Comparison of ENCODE assay signal across 7 mouse cellular contexts in the genomic region with DNA sequence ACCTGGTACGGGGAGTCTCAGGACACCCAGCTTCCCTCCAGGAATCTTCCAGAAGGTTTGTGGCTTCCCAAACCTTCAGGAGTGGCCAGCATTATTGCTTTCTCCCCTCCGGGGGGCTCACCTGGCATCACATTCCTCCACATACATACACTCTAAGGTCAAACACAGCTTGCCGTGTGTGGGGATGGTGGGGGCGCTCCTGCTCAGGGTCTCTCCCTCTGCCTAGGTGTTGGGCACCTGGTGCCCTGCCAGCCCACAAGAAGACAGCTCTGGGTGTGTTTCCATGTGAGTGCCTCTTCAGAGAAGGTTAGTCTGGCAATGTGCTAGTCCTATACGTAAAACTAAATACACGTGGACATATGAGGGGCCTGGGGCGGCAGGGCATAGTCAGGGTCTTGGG. TPM values are rescaled to one million over a fixed set of nuclear protein-coding genes. Genes with fewer than 3 reads are reported as not detected.
DNase-seq lines count a peak whose midpoint lies in the region; ATAC-seq lines count a peak whose summit lies in the region.

No protein-coding gene starts in this region.

- peaks cover 70% of the 10 kb centered on the region for H3K27me3 ChIP-seq in megakaryocyte, embryonic 14.5 days (replicated peaks)
- H3K27me3 ChIP-seq in hindbrain, embryonic 10.5 days (ENCODE audit: insufficient read depth, poor library complexity, severe bottlenecking) = peaks cover 66% of the 10 kb centered on the region

- 0 out of 2 replicates have a peak, but pooled peaks cover 3% of the 10 kb centered on the region for H3K9me3 ChIP-seq in megakaryocyte, embryonic 14.5 days
- no peaks in the 10 kb centered on the region for H3K9me3 ChIP-seq in hindbrain, embryonic 10.5 days

- peaks cover 27% of the 10 kb centered on the region for H3K4me1 ChIP-seq in megakaryocyte, embryonic 14.5 days
- H3K4me1 ChIP-seq in hindbrain, embryonic 10.5 days (replicated peaks) = peaks cover 28% of the 10 kb centered on the region

- ATAC-seq in megakaryocyte, adult 5-6 weeks (ENCODE audit: poor library complexity, severe bottlenecking) = no peak

- H3K4me3 ChIP-seq in megakaryocyte, embryonic 14.5 days (replicated peaks) = peak overlapping the region; percentile 92
- H3K4me3 ChIP-seq in hindbrain, embryonic 10.5 days = peak overlapping the region; percentile 76
- H3K4me3 ChIP-seq in macrophage (ENCODE audit: inconsistent target) = peak overlapping the region; percentile 78

- peaks cover 9% of the 10 kb centered on the region for H3K36me3 ChIP-seq in megakaryocyte, embryonic 14.5 days (replicated peaks; ENCODE audit: low read length)
- H3K36me3 ChIP-seq in hindbrain, embryonic 10.5 days = no peaks in the 10 kb centered on the region
- H3K36me3 ChIP-seq in macrophage (ENCODE audit: inconsistent target) = no peaks in the 10 kb centered on the region

- intact Hi-C loops in left cerebral cortex, postnatal 14 days (cut with DNase I) = no loop called here

- no peaks in the 10 kb centered on the region for H3K79me2 ChIP-seq in macrophage (ENCODE audit: inconsistent target)

- 37% methylated on average over 7 of the region's 7 CpGs for WGBS in hindbrain, embryonic 10.5 days
- WGBS in macrophage (ENCODE audit: missing documents) = 70% methylated on average over 7 of the region's 7 CpGs

- no peak overlapping the region for H3K27ac ChIP-seq in hindbrain, embryonic 10.5 days
- H3K27ac ChIP-seq in macrophage = peak overlapping the region; percentile 31; the same call in 1 of the 2 replicates

- DNase-seq in hindbrain, embryonic 10.5 days (ENCODE audit: low spot score) = no peak
- DNase-seq in thymus, postnatal 4 days = peak; percentile 73
- DNase-seq in left cerebral cortex, postnatal 14 days (ENCODE audit: low spot score in 2 of 2) = no peak
- DNase-seq in testis, postnatal 14 days (ENCODE audit: low spot score) = no peak

RNA-seq across cellular contexts. Expression of a gene that starts 1.2 kb away (rescaled TPM):
- polyA plus RNA-seq in megakaryocyte, embryonic 14.5 days (2012; ENCODE audit: insufficient read depth, low replicate concordance) = 1.2 TPM in 1 of 2 replicates, not detected in the other
- 7.2 and 9.8 TPM in 2 replicates for total RNA-seq in megakaryocyte, adult 5-6 weeks (2015)
- total RNA-seq in megakaryocyte, adult 5-6 weeks (2017) = 6.4 and 14.0 TPM in 2 replicates
- 1.9 and 2.1 TPM in 2 replicates for polyA plus RNA-seq in hindbrain, embryonic 10.5 days (2016; fragmentation: Nextera tagmentation; extraction: Ambion mirVana)
- 10 to 100 TPM in 8 of 26 experiments, 1 to 10 TPM in 18; 2.5 to 22.3 (median 7.0) TPM for total RNA-seq in macrophage (2018; cell fraction: chromatin; rRNA removed)
- total RNA-seq in macrophage (2018; cell fraction: cytosol; rRNA removed) = 1 to 10 TPM; 1.4 to 3.6 (median 2.5) TPM
- total RNA-seq in macrophage (2018; cell fraction: nucleus; rRNA removed) = 10 to 100 TPM in 1 of 26 experiments, 1 to 10 TPM in 25; 1.8 to 15.1 (median 3.8) TPM
- 0.77 to 6.5 TPM (median 3.5 TPM) in 3 replicates for polyA plus RNA-seq in macrophage (2018)
- total RNA-seq in left cerebral cortex, postnatal 14 days (2021) = under 1 TPM; 0.68 to 0.82 TPM

RNA-seq across cellular contexts. Expression of a gene that starts 37.8 kb away (rescaled TPM):
- 2.9 and 3.4 TPM in 2 replicates for polyA plus RNA-seq in megakaryocyte, embryonic 14.5 days (2012; ENCODE audit: insufficient read depth, low replicate concordance)
- 40.2 and 51.6 TPM in 2 replicates for total RNA-seq in megakaryocyte, adult 5-6 weeks (2015)
- 17.1 and 17.8 TPM in 2 replicates for total RNA-seq in megakaryocyte, adult 5-6 weeks (2017)
- polyA plus RNA-seq in hindbrain, embryonic 10.5 days (2016; fragmentation: Nextera tagmentation; extraction: Ambion mirVana) = 114 and 136 TPM in 2 replicates
- 10 to 100 TPM in 12 of 26 experiments, 1 to 10 TPM in 14; 2.2 to 20.9 (median 9.6) TPM for total RNA-seq in macrophage (2018; cell fraction: chromatin; rRNA removed)
- total RNA-seq in macrophage (2018; cell fraction: cytosol; rRNA removed) = 10 to 100 TPM in 25 of 26 experiments, 1 to 10 TPM in 1; 8.0 to 22.3 (median 14.0) TPM
- 10 to 100 TPM in 10 of 26 experiments, 1 to 10 TPM in 16; 3.4 to 15.4 (median 8.7) TPM for total RNA-seq in macrophage (2018; cell fraction: nucleus; rRNA removed)
- 14.4 to 23.0 TPM (median 19.4 TPM) in 3 replicates for polyA plus RNA-seq in macrophage (2018)
- 10 to 100 TPM; 27.4 to 30.8 TPM for total RNA-seq in left cerebral cortex, postnatal 14 days (2021)

RNA-seq across cellular contexts. Expression of a gene that starts 38.4 kb away (rescaled TPM):
- polyA plus RNA-seq in megakaryocyte, embryonic 14.5 days (2012; ENCODE audit: insufficient read depth, low replicate concordance) = not detected in 2 replicates
- total RNA-seq in megakaryocyte, adult 5-6 weeks (2015) = not detected in 2 replicates
- not detected in 2 replicates for total RNA-seq in megakaryocyte, adult 5-6 weeks (2017)
- 0.16 TPM in 1 of 2 replicates, not detected in the other for polyA plus RNA-seq in hindbrain, embryonic 10.5 days (2016; fragmentation: Nextera tagmentation; extraction: Ambion mirVana)
- total RNA-seq in macrophage (2018; cell fraction: chromatin; rRNA removed) = not detected
- total RNA-seq in macrophage (2018; cell fraction: cytosol; rRNA removed) = not detected
- total RNA-seq in macrophage (2018; cell fraction: nucleus; rRNA removed) = not detected
- not detected in 3 replicates for polyA plus RNA-seq in macrophage (2018)
- total RNA-seq in left cerebral cortex, postnatal 14 days (2021) = under 1 TPM; 0.25 to 0.26 TPM

RNA-seq across cellular contexts. Expression of a gene that starts 49.0 kb away (rescaled TPM):
- 0.44 TPM in 1 of 2 replicates, not detected in the other for polyA plus RNA-seq in megakaryocyte, embryonic 14.5 days (2012; ENCODE audit: insufficient read depth, low replicate concordance)
- total RNA-seq in megakaryocyte, adult 5-6 weeks (2015) = 1.5 and 3.1 TPM in 2 replicates
- 2.5 and 3.2 TPM in 2 replicates for total RNA-seq in megakaryocyte, adult 5-6 weeks (2017)
- polyA plus RNA-seq in hindbrain, embryonic 10.5 days (2016; fragmentation: Nextera tagmentation; extraction: Ambion mirVana) = 0.27 and 0.67 TPM in 2 replicates
- total RNA-seq in macrophage (2018; cell fraction: chromatin; rRNA removed) = 1,000 to 10,000 TPM in 2 of 26 experiments, 100 to 1,000 TPM in 17, 10 to 100 TPM in 7; 17.9 to 1,486 (median 305) TPM
- 100 to 1,000 TPM in 4 of 26 experiments, 10 to 100 TPM in 16, 1 to 10 TPM in 6; 4.1 to 298 (median 39.1) TPM for total RNA-seq in macrophage (2018; cell fraction: cytosol; rRNA removed)
- 1,000 to 10,000 TPM in 1 of 26 experiments, 100 to 1,000 TPM in 19, 10 to 100 TPM in 6; 18.6 to 1,031 (median 263) TPM for total RNA-seq in macrophage (2018; cell fraction: nucleus; rRNA removed)
- polyA plus RNA-seq in macrophage (2018) = 3.0 to 7.8 TPM (median 3.3 TPM) in 3 replicates
- under 1 TPM; 0.59 to 0.78 TPM for total RNA-seq in left cerebral cortex, postnatal 14 days (2021)
